Mouse (Mus musculus) erythroblast, embryonic 14.5 days (primary cell): ENCODE results near the gene Nid1.

Source experiments
- GATA1 ChIP-seq: IDR thresholded peaks from 2 replicates; pipeline ENCODE4 v1.6.1; 2012; ENCODE audit warnings: low read length, inconsistent platforms, mixed read lengths
- TAL1 ChIP-seq: IDR thresholded peaks from 3 replicates; pipeline ENCODE4 v1.6.1; 2012; ENCODE audit warnings: low read length, inconsistent platforms, mixed read lengths

- TF ChIP-seq TAL1 (no peak), GATA1 (no peak)
These were observed 94.6 kb downstream of the Nid1 start for GRCm38 (mm10) chr13:13531923-13532322.
